Mouse (Mus musculus) thymus, postnatal 4 days (tissue): ENCODE data around the gene Gm10320.

Source experiments
- DNase-seq: peaks from one replicate; pipeline ENCODE4 v3.0.0; 2021

Gm10320 gene

GRCm38 (mm10) chr13:98455646-98456045 is 36.2 kb downstream of the Gm10320 start:
- no peak for DNase-seq

- DNase-seq = no peak
These were observed 37.4 kb downstream of the Gm10320 start for GRCm38 (mm10) chr13:98454224-98454967.

- no peak for DNase-seq
These were observed 38.7 kb downstream of the Gm10320 start for GRCm38 (mm10) chr13:98453146-98453545.

- no peak for DNase-seq
These were observed 43.1 kb downstream of the Gm10320 start for GRCm38 (mm10) chr13:98448696-98449095.

- no peak for DNase-seq
These were observed 44.1 kb downstream of the Gm10320 start for GRCm38 (mm10) chr13:98447741-98448140.

- no peak for DNase-seq
These were observed 46.2 kb downstream of the Gm10320 start for GRCm38 (mm10) chr13:98445391-98446125.

GRCm38 (mm10) chr13:98441001-98441400 is 50.8 kb downstream of the Gm10320 start:
- DNase-seq = no peak

GRCm38 (mm10) chr13:98440293-98440952 is 51.4 kb downstream of the Gm10320 start:
- DNase-seq = no peak
